Mouse (Mus musculus) gastrocnemius, adult 8-10 months (tissue): ENCODE data around the gene Slc39a3. TPM values are rescaled to one million over a fixed set of nuclear protein-coding genes. Genes with fewer than 3 reads are reported as not detected.
"Not testable (repeated sequence)": the region's sequence is repeated elsewhere in the genome, so short reads cannot be mapped to it uniquely, and the experiment has no call there.

ENCODE experiments used
- DNase-seq, 2 experiments: peaks; one replicate each; pipeline ENCODE4 v3.0.0; 2022; ENCODE audit warnings: low spot score in 2 of 2
- total RNA-seq, 4 experiments: library from RNA; stranded (reverse); gene quantifications; 2 replicates each; pipeline ENCODE4 v1.2.4; 2022

Gene Slc39a3
- total RNA-seq, 4 experiments from 2014 or later = 12.9 to 15.3 (median 13.9) TPM

DNA sequence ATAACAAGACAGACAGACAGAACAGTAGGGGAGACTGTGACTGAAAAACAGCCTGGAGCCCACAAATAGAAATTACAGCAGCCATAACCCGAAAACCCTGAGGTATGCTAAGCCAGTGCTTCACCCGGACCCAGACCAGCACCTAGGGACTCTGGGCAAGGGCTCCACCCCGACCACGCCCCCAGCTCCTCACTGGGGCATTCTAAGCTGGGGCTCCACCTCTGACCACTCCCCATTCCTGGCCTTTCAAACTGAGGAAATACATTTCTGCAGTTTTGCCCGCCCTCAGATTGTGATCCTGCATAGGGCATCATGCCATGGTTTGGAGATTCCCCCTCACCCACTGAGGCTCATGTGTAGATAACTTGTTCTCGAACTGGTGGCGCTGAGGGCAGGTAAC is 30.0 kb downstream of the Slc39a3 start:
- DNase-seq = no peak

DNA sequence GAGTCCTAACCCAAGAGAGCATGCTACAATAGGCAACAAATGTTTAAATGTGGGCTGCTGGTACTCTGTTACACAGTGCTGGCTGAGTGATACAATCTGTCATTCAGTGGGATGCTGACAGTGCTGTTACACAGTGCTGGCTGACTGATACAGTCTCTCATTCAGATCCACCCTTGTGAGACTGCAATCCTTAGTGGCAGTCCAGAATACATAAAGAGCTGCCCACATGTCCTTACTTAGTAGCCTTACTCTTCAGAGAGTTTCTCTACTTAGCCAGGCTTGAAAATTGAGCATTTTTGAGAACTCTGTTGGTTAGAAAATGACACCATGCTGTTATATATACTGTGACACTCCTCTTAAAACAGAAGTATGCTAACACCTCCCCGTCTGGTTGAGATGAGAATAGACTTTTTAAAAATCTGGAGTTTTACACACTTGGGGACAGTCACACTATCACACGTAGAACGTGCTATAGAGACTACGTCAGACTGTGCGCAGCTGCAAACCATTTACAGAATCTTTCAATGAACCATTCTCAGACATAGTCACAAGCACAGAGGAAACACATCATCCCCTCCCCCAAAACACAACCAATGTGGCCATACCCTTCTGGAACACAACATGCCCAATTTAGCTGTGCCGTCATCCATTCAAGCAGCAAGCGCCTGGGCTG is 31.1 kb downstream of the Slc39a3 start:
- no peak for DNase-seq

DNA sequence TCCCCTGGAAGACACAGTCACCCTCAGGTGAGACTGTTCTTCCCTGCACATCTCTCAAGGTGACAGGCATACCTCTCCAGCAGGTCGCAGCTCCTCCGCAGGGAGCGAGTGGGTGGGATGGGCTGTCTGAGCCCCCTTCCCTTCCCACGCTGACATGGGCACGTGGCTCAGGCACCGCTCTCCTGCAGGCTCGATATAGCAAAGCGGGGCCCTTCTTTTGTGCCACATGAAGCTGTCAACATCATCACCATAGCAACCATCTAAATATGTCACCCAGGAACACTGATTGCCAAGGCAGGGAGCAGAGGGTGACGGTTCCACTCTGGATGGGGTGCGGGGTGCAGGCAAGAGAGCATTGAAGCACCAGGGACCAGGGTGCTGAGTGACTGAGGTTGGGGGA is 36.1 kb downstream of the Slc39a3 start:
- DNase-seq = no peak

DNA sequence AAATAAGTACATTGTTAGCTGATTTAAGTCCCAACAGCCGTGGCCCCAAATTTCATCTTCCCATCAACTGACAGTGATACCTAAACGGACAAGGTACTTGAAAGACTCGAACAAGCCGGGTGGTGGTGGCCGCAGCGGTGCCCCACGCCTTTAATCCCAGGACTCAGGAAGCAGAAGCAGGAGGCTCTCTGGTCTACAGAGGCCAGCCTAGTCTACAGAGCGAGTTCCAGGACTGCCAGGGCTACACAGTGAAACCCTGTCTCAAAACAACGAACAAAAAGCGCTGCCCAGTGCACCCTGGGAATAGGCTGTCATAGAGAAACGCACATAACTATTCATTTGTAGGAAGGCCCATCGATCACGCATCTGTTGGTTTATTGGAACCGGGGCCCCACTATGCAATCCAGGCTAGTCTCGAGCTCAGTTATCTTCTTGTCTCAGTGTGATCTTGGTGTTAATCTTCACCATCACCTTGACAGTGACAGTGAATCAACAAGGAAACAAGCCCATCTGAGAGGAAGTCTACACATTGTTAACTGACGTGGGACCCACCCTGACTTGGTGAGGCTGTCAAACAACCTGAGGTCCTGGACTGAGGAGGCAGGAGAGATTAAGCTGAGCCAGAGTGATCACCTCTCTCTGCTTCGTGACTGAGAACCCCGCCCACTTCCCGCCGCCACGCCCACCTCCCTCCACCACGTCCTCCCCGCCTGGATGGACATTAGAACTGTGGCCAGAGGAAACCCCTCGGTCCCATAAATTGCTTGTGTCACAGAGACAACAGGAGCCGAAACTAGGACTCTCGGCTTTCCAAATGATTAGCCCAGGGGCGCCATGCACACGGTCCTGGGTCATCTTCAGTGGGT is 36.8 kb downstream of the Slc39a3 start:
- DNase-seq = no peak

- DNase-seq = peak; percentile 78 to 79
Observed at GRCm38 (mm10) chr10:80999362-81000196, 37.6 kb downstream of the Slc39a3 start.

DNA sequence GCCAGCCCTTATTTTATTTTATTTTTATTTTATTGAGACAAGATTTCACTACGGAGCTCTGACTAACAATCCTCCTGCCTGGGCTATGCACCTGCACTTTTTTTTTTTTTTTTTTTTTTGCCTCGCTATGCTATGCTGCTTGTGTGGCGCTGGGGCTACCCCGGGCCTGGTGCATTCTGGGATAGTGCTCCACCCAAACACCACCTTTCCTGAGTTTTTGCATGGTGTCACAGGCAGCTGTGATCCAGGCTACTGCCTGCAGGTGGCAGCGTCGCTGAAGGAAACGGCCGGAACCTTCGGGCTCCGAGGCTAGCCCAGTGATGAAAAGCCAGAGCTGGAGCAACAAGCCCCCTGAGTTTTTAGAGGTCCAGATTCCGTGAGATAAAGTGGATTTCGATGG is 38.4 kb downstream of the Slc39a3 start:
- DNase-seq = no peak

- DNase-seq = no peak
Observed at GRCm38 (mm10) chr10:80998021-80998420, 39.2 kb downstream of the Slc39a3 start.

GRCm38 (mm10) chr10:80997332-80997731 is 39.9 kb downstream of the Slc39a3 start:
- DNase-seq = no peak

- DNase-seq = no peak
Observed at GRCm38 (mm10) chr10:80996501-80996900, 40.7 kb downstream of the Slc39a3 start.

DNA sequence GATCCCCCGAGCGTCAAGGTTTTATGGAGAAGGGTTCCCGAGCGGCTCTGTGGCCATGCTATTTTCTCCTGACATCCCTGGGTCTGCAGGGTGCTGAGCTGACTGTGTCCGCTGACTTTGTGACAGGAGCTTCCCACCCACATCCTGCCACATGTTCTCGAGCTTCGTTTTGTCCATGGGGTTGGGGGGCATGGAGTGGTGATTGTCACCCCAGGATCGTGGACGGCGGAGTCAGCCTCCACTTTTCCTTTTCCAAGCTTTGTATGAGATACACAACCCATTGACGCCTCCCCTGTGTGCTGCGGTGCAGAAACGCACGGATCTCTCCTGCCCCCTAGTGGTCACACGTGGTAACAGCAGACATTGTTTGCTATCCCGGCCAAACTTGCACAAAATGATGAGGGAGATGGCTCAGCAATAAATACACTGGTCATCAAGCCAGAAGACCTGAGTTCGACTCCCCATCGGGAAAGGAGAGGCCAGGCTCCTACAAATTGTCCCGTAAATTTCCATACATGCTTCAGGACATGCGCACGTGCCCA is 42.1 kb downstream of the Slc39a3 start:
- DNase-seq = peak; percentile 63 to 68

- no peak for DNase-seq
Observed at GRCm38 (mm10) chr10:80994621-80995020, 42.6 kb downstream of the Slc39a3 start.

- no peak for DNase-seq
Observed at GRCm38 (mm10) chr10:80993276-80993675, 44.0 kb downstream of the Slc39a3 start.

DNA sequence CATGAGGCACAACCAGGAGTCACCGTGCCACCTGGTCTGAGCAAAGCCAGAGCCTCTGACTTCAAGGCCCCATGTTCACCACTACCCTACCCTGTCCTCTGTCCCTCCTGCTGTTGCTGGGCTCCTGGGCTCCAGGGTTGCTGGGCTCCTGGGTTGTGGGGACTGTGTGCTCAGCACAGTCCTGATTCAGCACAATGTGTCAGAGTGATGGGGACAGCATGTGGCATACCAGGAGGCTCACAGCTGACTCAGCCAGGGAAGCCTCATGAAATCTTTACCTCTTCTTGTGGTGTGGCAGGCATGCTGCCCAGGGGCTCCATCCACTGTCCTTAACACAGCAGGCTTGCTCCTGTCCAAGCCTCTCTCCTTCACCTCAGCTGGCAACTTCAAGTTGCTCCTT is 45.3 kb downstream of the Slc39a3 start:
- no peak for DNase-seq

DNA sequence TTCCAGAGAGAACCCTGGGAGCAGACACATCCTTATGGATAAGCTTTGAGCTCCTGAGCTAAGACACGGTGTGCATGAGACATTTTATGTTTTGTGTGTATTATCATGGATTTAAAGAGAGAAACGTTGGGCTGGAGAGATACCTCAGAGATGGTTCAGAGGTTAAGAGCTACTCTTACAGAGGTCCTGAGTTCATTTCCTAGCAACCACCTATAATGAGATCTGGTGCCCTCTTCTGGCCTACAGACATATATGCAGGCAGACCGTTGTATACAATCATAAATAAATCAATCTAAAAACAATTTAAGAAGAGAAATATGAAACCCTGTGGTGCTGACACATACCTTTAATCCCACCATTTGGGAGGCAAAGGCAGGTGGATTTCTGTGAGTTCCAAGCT is 46.2 kb downstream of the Slc39a3 start:
- no peak for DNase-seq

DNA sequence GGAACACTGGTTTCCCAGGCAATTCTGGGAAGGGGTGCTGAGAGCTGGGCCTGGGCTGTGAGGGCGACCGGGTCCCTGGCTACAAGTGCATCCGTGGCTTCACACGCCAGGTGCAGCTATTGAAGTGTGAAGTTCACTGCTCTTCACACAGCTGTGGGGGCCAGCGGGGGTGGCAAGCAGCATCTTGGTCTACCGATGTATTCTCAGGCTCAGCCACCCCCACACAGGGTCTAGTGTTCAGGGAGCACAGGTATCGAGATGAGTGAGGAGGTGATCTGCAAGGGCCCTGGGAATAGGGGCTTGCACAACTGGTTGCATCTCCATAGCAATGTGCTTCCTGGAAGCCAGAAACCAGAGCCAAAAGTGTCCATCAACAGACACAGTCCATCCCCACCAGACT is 46.8 kb downstream of the Slc39a3 start:
- DNase-seq = no peak

GRCm38 (mm10) chr10:80989854-80990253 is 47.4 kb downstream of the Slc39a3 start:
- not testable (repeated sequence) for DNase-seq

DNA sequence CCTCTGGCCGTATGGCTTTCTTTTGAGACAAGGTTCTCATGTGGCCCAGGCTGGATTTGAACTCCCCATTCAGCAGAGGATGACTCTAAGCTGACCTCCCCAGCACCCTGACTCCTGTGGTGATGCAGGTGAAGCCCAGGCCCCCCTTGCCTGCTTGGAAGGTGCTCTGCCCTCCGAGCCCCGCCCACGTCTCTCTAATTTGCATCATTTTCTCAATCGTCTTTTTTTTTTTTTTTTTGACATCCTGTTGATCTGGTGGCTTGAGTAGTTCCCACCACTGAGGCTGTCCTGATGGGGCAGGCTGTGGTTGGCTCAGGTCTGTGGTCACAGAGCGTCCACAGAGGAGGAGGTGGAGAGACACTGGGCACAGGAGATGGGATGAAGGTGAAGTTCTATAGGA is 47.8 kb downstream of the Slc39a3 start:
- no peak for DNase-seq

GRCm38 (mm10) chr10:80987709-80988441 is 49.4 kb downstream of the Slc39a3 start:
- DNase-seq = peak; percentile 81 to 83

DNA sequence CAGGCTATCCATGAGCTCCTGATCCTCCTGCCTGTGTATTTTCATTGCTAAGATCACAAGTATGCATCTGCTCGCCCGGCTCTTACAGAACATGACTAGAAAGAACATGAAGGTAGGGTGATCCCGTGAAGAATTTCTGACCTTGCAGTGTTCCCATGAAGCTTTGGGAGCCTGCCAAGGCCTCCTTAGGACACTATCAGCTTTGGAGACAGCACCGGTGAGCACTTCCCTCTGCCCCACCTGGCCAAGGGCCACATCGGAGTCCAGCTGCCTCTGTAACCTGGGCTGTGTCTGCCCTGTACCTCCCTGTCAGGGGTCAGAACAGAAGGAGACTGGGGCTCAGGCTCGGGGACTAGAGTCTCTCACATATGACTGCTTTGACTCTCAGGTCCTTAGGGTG is 50.5 kb downstream of the Slc39a3 start:
- peak in 1 of 2 experiments; percentile 58 for DNase-seq

- DNase-seq = no peak
Observed at GRCm38 (mm10) chr10:80985970-80986701, 51.1 kb downstream of the Slc39a3 start.
